Mouse (Mus musculus) testis, postnatal 10 days (tissue): ENCODE results near the gene Mcam.
"Not testable (repeated sequence)": the region's sequence is repeated elsewhere in the genome, so short reads cannot be mapped to it uniquely, and the experiment has no call there.

ENCODE experiments used
- DNase-seq: peaks from one replicate; pipeline ENCODE4 v3.0.0; 2021; ENCODE audit warnings: low spot score

The Mcam gene

GRCm38 (mm10) chr9:44109360-44110095 lies 24.7 kb upstream of the Mcam start:
- peak; percentile 87 for DNase-seq

DNA sequence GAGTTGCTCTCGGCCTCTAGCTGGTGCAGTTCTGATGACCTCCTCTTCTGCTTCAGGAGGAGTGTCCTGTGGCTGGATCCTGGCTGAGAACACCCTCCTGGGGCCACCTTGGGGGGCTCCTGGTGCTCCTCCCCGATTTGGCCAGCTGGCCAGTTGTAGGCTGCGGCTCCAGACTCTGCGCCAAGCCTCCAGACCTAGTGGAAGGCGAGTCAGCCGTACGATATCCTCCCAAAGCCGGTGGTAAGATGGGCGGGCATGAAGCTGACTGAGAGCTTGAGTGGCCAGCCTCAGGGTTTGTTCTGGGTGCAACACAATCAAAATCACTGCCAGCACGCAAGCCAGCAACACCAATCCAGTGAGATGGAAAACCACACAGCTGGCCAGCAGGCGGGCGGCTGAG lies 22.4 kb upstream of the Mcam start:
- DNase-seq = not testable (repeated sequence)

DNA sequence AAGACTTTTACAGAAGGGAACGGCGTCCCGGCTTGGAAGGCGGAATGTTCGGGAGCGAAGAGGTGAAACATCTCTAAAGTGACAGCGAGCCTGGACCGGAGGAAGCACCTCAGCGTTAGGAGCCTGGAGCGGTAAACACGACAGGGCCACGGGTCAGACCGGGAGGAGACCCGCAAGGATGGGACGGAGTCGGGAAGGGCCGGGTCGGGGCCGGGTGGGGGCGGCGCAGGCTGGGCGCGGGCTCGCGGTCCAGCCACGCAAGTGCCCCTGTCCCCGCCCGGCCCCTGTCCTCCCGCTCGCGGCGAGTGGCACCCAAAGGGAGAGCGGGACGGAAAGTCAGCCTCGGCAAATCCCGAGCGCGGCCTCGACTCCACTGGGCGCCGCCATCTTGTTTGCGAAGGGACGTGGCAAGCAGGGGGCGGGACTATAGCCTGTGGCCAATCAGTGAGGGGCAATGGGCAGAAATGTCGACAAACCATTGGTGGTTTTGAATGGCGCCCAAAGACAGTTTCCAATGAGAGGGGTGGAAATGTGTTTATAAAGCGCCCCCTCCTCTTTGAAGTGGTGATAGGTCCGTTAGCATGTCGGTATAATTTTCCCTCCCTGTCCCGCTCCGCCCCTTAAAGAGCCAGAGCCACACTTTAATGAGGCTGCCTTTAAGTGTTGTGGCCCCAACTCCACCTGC lies 21.0 kb upstream of the Mcam start, which contains the start of the genes Gm49380 and Rnf26:
Gene Gm49380, minus strand, starts transcription at position 396 of the 685 bp plus-strand sequence.
Gene Rnf26, minus strand, starts transcription at position 413 of the 685 bp plus-strand sequence.
- DNase-seq = peak; percentile 98

DNA sequence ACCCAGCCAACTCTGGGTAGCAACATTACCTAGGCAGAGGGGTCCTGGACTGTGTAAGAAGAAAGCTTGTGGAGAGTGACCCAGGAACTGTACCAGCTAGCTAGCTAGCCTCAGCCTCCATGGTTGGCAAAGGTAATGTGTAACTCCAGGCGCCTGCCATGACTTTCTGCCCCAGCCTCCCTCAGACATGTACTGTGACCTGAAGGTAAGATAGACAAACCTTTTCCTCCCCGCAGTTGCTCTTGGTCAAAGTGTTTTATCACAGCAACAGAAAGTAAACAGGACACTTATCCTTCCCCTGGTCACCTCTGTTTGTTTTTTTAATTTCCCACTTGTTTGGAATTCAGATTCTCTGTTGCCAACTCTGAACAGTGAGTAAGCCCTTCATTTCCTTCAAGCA lies 19.8 kb upstream of the Mcam start:
- no peak for DNase-seq

DNA sequence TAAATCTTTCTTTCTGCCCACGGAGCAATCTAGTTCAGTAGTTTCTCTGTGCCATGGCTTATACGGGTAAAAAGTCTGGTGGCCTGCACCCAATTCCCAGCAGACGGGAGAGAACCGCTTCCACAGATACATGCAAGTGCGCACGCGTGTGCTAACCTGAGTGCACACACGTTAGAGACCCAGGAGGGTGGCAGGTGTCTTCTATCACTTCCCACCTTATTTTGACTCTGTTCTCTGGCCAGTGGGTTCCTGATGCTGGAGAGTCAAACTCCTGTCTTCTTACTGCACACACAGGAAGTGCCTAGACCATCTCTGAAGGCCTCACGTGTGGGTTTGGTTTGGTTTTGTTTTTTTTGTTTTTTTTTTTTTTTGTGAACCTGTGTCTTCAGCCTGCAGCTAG lies 18.7 kb upstream of the Mcam start:
- no peak for DNase-seq

DNA sequence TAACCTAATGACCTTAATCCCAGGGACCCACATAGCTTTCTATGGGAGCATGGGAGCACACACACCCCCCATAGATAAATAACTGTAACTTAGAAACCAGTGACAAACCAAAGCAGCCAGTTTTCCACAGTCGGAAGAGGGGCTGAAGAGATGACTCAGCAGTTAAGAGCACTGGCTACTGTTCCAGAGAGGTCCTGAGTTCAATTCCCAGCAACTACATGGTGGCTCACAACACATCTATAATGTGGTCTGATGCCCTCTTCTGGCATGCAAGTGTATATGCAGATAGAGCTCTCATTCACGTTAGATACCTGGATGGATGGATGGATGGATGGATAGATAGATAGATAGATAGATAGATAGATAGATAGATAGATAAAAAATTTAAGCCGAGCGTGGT lies 18.1 kb upstream of the Mcam start:
- DNase-seq = no peak

GRCm38 (mm10) chr9:44119011-44119410 lies 15.3 kb upstream of the Mcam start:
- peak; percentile 75 for DNase-seq

DNA sequence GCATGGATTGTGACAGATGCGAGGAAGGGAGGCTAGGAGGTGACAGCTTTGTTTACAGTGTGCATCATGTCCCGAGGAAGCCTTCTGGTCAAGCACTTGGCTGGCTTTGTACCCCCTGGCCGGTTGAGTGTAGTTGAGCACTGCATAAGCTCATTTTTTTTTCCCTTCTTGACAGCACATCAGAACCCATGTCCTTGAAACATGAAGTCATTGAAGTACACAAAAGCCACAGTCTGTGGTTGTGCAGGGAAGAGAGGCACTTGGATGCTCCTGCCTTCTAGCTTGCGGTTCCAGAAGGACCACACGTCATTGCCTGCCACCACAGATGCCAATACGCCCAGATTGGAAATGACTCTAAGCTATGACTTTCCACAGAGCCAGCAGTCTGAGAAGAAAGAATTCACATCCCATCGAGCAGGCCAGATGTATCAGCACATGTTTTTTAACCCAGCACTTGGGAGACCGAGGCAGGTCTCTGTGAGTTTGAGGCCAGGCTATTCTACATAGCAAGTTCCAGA lies 14.3 kb upstream of the Mcam start:
- DNase-seq = no peak

- no peak for DNase-seq
Measured at GRCm38 (mm10) chr9:44124317-44124716, 10.0 kb upstream of the Mcam start.

- DNase-seq = no peak
Measured at GRCm38 (mm10) chr9:44125026-44125425, 9.2 kb upstream of the Mcam start.

DNA sequence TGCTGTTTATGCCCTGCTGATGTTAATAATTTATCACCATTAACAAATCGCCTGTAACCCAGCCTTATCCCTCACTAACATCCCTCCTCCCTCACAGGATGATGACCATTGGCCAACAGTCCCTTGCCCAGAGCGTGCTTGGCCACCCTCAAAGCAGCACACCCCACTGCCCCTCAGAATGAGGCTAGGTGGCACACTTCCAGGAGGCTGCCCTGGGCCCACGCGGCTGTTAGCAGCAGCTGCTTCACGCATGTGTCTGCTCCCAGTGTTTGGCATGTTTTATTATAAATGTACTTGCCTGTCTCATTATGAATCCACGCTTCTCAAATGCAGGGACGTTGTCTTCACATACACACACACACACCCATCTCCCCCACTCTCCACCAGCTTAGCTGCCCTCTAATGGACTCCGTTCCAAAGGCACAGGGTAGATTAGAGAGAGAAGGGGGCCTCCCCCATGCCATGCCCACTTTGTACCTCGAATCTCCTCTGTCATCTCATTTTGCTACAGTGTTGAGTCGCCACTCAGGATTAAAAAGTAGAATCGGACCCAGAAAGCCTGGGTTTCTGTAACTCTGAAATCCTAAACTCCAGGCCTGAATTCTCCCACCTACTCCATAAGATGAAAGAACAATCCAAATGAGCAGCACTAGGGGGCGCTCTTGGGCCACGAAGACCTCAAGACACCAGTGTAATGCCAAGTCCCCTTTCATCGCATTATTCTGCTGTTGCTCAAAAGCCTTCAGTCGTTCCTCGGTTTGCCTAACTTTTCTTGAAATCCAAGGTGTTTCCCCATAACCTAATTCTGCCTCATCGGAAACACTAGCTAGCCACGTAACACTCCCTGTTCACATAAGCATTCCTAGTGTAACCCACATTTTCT lies 8.5 kb upstream of the Mcam start:
- DNase-seq = peak; percentile 88

- no peak for DNase-seq
Measured at GRCm38 (mm10) chr9:44126746-44127145, 7.5 kb upstream of the Mcam start.

- no peak for DNase-seq
Measured at GRCm38 (mm10) chr9:44127351-44127801, 6.9 kb upstream of the Mcam start.

DNA sequence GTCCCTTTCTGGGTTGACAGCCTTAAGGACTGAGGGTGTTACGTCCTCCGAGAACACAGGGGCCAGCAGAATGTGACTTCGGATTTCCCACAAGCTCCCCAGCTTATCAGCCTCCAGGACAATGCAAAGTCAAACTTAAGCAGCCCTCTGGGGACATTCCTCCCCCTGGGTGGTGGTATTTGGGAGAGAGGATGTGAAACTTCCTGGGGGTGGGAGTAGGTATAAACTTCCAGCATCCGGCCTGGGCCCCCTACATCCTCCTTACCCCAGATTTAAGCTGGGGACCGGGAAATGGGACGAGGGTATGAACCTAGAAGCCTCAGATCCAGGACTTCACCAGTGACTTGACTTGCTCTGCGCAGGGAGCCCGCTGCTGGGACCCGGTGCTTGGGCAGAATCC lies 4.6 kb upstream of the Mcam start:
- no peak for DNase-seq

- peak; percentile 77 for DNase-seq
Measured at GRCm38 (mm10) chr9:44130034-44130433, 4.2 kb upstream of the Mcam start.

DNA sequence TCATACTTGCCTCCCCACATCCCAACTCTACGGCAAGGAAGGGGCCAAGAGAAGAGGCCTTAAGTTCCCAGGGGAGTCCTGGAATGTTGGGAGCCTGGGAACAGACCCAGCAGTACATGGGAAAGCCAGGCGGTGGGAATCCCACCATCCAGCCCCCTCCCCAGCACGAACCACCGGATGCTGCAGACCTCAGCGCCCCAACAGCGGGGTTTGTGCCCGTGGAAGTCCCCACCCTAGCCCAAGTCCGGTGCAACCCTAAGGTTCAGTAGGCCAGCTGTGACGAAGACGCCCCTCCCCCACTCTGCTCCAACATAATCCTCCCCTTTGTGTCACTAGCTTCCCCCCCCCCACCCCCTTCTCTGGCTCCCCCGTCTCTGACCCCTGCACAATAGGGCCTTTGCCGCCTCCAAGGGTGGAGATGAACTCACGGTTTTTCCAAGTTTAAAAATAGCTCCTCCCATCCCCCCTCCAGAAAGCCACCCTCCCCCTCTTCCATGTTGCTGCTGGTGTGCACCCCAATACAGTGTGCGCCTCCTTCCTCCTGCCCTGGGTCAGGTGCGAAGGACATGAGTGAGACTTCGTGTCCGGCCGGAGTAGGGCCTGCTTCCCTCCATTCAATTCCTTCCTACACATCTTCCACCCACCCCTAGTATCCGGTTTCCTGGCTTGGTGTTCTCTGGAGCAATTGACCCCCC lies 3.5 kb upstream of the Mcam start:
- DNase-seq = no peak

DNA sequence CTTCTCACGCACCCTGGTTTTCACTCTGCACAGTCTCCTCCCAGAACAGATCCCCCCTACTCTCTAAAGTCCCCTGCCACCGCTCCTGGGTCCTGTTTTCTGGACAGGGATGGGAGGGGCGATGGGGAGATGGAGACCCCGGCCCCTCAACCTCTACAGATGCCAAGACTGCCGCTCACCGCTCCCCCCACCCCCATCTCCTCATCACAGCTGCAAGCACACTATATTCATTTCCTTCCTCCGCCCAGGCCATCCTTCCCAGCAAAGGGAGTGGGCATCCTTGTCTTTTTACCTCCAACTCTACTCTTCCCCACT lies 3.0 kb upstream of the Mcam start:
- no peak for DNase-seq

DNA sequence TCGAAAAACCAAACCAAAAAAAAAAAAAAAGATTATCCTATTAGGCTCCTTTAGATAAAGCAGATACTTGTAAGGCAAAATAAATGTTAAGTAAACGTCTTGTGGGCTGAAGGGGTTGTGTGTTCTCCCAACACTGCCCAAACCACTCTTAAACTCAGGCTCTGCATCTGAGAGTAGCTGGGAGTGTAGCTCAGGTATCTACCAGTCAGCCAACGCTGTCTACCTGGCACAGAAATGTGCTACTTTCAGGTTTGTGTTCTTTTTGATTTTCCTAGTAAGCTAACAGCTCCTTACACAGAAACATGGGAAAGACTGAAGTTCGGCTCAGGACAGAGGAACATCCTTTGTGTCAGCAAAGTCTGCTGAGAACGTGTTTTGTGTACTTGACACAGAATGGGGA lies 2.1 kb upstream of the Mcam start:
- DNase-seq = no peak

DNA sequence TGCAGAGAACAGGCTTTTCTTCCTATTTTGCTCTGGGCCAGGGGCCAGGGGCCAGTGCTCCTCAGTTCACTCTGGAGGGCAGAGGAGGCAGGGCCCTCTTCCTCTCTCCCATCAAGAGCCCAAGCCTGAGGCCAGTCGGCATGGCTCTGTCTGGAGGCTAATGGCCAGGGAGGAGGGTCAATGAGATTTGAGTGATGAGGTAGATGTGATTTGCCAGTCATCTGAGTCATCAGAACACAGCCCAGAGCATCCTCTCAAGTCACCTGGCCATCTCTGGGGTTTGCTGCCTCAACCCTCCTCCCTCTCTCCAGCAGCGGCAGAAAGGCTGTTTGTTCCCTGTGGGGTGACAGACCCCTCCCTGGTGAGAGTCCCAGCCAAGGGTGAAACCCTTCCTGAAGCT lies 982 bp upstream of the Mcam start:
- DNase-seq = no peak

DNA sequence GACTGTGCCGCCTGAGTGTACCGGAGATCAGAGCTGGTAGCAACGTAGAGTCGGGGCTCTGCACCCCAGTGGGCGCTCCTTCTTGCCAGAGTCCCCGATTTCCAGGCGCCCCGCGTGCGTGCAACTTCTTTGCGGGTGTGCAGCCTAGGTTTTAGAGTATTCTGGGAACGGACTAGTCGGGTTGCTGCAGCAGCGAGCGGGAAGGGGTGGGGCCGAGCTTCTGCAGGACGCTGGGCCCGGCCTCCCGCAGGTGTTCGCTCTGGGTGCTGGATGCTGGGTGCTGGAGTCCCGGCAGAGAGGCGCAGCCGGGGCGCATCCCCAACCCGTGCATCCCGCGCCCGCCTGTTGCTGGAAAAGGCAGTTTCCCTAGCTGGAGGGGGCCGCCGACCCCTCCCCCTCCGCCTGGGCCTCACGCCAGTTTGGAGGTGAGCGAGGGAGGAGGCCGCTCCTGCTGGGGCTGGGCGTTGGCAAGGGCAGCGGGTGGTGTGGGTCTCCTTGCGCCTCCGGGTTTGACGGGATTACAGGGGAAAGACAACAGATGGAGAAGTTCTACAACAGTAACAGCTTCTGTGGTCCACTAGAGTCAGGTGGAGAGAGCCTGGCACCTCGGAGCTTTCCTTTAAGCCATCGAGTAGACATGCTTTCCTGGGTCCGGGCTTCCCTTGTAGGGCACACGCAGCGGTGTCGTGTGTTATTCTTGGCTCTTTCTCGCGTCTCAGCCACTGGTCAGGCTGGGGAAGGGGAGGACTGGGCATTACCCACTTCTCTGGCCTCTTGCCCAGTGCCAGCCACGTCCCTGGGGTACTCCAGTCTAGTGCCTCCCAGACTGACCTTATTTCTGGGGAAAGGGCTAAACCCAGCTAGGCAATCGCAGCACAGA lies 822 bp downstream of the Mcam start:
- DNase-seq = peak; percentile 79
